In genomic region chr12:110844227-110845130, GRCm38 (mm10) we compare ENCODE assay signal across 8 mouse cellular contexts. TPM values are rescaled to one million over a fixed set of nuclear protein-coding genes. Genes with fewer than 3 reads are reported as not detected.
DNase-seq lines count a peak whose midpoint lies in the region; ATAC-seq lines count a peak whose summit lies in the region.

No protein-coding gene starts in this region.

- peak; percentile 2; the same call in 1 of the 2 replicates for ATAC-seq in heart, embryonic 12.5 days (ENCODE audit: insufficient number of reproducible peaks, low FRiP score)

- H3K4me2 ChIP-seq in heart, embryonic 12.5 days = peak overlapping the region; percentile 91

- H3K27me3 ChIP-seq in heart, embryonic 12.5 days (replicated peaks) = no peaks in the 10 kb centered on the region
- no peaks in the 10 kb centered on the region for H3K27me3 ChIP-seq in megakaryocyte, embryonic 14.5 days (replicated peaks)

- under 1% methylated on average over 42 of the region's 42 CpGs for WGBS in heart, embryonic 12.5 days

- peak; percentile 12 to 31 for DNase-seq in spleen, adult 18-20 months
- DNase-seq in spleen, adult 12 weeks (ENCODE audit: low spot score) = no peak
- DNase-seq in c-Kit-negative CD71-positive TER-119-positive erythroid progenitor cells, embryonic 14.5 days (ENCODE audit: low read depth, low spot score) = peak; percentile 33
- peak; percentile 46 to 54 for DNase-seq in kidney, postnatal 25 days
- peak; percentile 46 for DNase-seq in testis, postnatal 14 days (ENCODE audit: low spot score)
- DNase-seq in adipocyte (ENCODE audit: low spot score) = no peak

- H3K27ac ChIP-seq in heart, embryonic 12.5 days (ENCODE audit: poor library complexity, severe bottlenecking) = peak overlapping the region; percentile 63

- no peaks in the 10 kb centered on the region for H3K36me3 ChIP-seq in heart, embryonic 12.5 days
- H3K36me3 ChIP-seq in megakaryocyte, embryonic 14.5 days (replicated peaks; ENCODE audit: low read length) = no peaks in the 10 kb centered on the region

- H3K9ac ChIP-seq in heart, embryonic 12.5 days = peak overlapping the region; percentile 66

- no peaks in the 10 kb centered on the region for H3K9me3 ChIP-seq in heart, embryonic 12.5 days (replicated peaks)
- H3K9me3 ChIP-seq in megakaryocyte, embryonic 14.5 days = no peaks in the 10 kb centered on the region

- peak overlapping the region; percentile 62 for H3K4me3 ChIP-seq in heart, embryonic 12.5 days
- peak overlapping the region; percentile 96 for H3K4me3 ChIP-seq in megakaryocyte, embryonic 14.5 days (replicated peaks)

- H3K4me1 ChIP-seq in heart, embryonic 12.5 days (replicated peaks) = peaks cover 13% of the 10 kb centered on the region
- H3K4me1 ChIP-seq in megakaryocyte, embryonic 14.5 days = peaks cover 65% of the 10 kb centered on the region

RNA-seq across cellular contexts. Expression of gene Mok, which starts 3.7 kb away (rescaled TPM):
- 2.9 and 4.0 TPM in 2 replicates for polyA plus RNA-seq in heart, embryonic 12.5 days (2016; fragmentation: Nextera tagmentation; extraction: Ambion mirVana)
- polyA plus RNA-seq in megakaryocyte, embryonic 14.5 days (2012; ENCODE audit: insufficient read depth, low replicate concordance) = 2.1 and 2.3 TPM in 2 replicates

RNA-seq across cellular contexts. Expression of gene Zfp839, which starts 5.6 kb away (rescaled TPM):
- polyA plus RNA-seq in heart, embryonic 12.5 days (2016; fragmentation: Nextera tagmentation; extraction: Ambion mirVana) = 3.9 and 5.4 TPM in 2 replicates
- polyA plus RNA-seq in megakaryocyte, embryonic 14.5 days (2012; ENCODE audit: insufficient read depth, low replicate concordance) = 1.0 and 4.3 TPM in 2 replicates

RNA-seq across cellular contexts. Expression of gene Cinp, which starts 44.5 kb away (rescaled TPM):
- 63.3 and 66.7 TPM in 2 replicates for polyA plus RNA-seq in heart, embryonic 12.5 days (2016; fragmentation: Nextera tagmentation; extraction: Ambion mirVana)
- 11.5 and 21.2 TPM in 2 replicates for polyA plus RNA-seq in megakaryocyte, embryonic 14.5 days (2012; ENCODE audit: insufficient read depth, low replicate concordance)

RNA-seq across cellular contexts. Expression of gene Tecpr2, which starts 44.6 kb away (rescaled TPM):
- polyA plus RNA-seq in heart, embryonic 12.5 days (2016; fragmentation: Nextera tagmentation; extraction: Ambion mirVana) = 3.8 and 4.5 TPM in 2 replicates
- polyA plus RNA-seq in megakaryocyte, embryonic 14.5 days (2012; ENCODE audit: insufficient read depth, low replicate concordance) = 4.0 and 4.3 TPM in 2 replicates

Comparison
In these comparisons a context has a peak if more than half of its experiments do, and no peak if none do; other contexts are left out.
1. DNase-seq: peak in spleen, adult 18-20 months (2 of 2), c-Kit-negative CD71-positive TER-119-positive erythroid progenitor cells, embryonic 14.5 days (single experiment), kidney, postnatal 25 days (2 of 2) and testis, postnatal 14 days (single experiment); none in spleen, adult 12 weeks (single experiment) and adipocyte (single experiment).